Mouse (Mus musculus): Measurements from ENCODE around the gene Ppfia3.
A peak's percentile ranks its signal among the peaks of the same experiment; 100 is the strongest.

The Ppfia3 gene

DNA sequence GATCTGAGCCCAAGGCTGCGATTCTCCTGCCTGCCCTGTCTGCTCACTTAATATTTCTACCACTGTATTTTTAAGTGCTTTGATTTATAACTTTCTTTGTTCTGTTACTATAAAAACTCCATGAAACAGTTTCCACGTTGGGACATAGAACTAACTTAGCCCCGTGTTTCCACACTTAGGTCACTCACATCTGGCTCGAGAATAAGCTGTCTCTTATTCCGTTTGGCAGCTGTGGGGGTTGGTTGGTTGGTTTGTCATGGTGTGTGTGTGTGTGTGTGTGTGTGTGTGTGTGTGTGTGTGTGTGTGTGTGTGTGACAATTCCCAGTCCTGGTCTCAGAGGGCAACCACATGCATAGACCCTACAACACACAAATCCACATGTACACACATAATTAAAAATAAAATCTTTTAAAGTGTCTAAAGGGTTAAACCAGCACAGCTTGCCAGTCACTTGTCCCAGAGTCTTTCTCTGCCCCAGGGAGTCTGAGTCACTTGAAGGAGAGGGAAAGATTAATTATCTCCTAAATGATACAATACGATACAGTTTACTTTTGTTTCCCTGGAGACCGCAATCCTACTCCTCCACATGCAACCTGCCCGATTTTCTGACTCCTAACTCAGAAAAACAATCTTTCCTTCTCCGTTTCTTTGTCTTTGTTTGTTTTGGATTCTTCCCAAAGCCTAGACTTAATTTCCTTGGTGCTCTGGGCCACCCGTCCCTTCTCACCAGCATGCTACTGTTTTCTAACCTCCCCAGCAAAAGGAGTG is 53.9 kb downstream of the Ppfia3 start:
- no peak for DNase-seq (ENCODE audit: low spot score)

DNA sequence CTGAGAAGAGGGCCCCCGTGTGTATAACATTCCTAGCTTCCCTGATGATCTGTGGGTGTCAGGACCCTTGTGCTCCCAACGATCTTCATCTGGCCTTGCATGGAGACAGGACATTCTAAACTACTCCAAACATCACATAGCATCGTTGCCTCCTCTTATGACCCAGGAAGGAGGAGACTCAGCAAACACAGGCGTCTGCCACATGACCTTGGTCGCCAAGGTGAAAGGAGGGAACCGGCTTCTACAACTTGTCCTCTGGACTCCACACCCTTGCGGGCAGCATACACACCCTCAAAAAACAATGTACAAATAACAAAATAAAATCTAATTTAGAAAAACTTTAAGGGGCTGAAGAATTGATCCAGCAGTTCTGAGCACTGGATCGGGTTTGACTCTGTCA is 54.8 kb downstream of the Ppfia3 start:
- no peak for DNase-seq (ENCODE audit: low spot score)

DNA sequence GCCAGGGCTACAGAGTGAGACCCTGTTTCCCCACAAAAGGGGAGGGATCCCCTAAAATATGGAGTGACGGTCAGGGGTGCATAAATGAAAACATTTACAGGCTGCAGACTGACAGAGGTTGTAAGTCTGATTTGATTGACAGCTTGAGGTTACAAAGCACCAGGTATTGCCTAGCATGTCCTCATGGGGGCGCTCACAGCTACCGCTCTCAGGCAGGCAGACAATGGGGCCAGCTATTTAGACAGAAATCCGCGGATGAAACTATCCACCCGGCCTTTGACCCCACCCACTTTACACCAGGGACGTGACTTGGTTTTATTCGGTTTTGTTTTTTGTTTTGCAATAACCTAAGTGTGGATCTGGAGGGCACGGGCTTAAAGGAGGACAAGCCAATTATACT is 57.4 kb downstream of the Ppfia3 start:
- DNase-seq (ENCODE audit: low spot score): peak; percentile 34

DNA sequence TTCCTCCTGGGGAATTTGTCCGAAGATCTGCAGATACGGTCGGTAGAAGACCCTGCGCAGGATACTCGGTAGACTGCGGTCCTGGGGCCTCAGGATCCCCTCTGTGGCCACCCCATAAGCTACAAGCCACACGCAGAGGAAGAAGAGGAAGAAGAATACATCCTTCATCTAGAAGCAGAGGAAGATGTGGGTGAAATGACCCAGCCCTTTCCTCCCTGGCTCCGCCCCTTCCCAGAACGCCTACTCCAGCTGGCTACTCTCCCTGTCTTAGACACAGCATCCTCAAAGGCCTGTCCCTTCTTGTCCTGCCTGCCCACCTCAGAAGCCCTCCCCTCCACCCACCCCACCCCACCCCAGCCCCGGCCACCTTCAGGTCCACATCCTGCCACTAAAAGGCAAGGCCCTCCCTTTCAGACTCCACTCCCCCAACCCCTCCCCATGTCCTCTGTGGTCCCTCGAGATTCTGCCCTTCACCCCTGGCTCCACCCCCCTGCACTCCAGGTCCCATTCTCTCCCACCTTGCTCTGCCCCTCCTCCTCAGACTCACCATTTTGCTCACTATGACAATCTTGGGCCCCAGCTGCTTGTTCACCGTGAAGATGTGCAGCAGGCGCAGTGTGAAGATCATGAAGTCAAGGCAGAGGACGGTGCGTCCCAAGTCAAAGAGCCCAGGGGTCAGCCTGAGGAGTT is 58.1 kb downstream of the Ppfia3 start:
- no peak for DNase-seq (ENCODE audit: low spot score)

- DNase-seq (ENCODE audit: low spot score): peak; percentile 64
Observed at GRCm38 (mm10) chr7:45305275-45305674, 61.5 kb downstream of the Ppfia3 start.

DNA sequence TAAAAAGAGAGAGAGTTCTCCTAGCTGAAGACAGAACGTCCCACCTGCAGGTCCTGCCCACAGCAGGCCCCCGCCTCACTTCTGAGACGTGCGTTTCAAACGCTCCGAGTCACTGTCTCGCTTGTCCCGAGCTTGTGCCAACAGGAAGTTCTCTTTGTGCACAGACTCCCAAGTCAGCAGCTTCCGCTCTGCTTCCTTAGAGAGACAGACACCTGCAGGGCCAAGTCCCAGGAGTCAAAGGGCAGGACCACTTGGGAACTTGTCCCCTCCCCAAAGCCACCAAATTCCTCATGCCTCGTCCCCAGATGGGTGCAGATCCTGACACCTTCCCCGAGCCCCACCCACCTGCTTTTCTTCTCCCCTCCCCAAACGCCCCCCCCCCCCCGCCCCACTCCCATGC is 62.0 kb downstream of the Ppfia3 start:
- DNase-seq (ENCODE audit: low spot score): no peak

DNA sequence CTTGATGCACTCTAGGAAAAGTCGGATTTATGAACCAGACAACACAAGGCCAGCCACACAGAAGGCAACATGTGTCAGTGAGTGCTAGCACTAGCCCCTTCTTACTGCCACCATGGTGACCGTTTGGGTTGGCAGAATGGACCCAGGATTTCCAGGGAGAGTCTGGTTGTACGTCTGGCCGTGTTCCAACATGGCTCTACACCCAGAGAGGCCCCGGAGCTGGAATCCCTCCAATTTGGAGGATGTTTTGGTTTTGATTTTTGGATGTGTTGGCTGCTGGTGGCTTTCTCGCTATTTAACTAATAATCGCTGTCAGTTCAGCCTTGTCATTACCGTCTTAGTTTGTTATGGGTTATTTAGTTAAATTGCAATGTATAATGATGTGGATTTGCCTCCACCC is 64.2 kb downstream of the Ppfia3 start:
- DNase-seq (ENCODE audit: low spot score): no peak

DNA sequence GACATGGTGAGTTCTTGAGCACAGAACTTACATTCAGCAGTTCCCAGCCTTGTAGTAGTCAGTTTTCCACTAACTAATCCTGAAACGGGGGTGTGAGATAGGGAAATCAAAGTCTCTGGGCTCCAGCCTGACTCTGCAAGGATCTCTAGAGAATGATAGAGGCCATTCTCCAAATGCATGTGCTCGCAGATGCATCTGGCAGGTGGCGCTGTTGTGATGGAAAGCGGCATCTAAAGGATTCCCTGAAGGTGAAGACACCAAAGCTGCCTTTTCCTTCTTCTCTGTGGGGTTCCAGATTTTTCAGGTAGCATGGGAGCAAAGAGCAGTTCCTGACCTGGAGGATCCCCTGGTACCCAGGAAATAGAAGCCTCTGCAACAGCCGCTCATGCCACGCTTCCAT is 66.5 kb downstream of the Ppfia3 start:
- DNase-seq (ENCODE audit: low spot score): peak; percentile 73

- peak; percentile 54 for DNase-seq (ENCODE audit: low spot score)
Observed at GRCm38 (mm10) chr7:45299752-45300151, 67.1 kb downstream of the Ppfia3 start.

- no peak for DNase-seq (ENCODE audit: low spot score)
Observed at GRCm38 (mm10) chr7:45297563-45297962, 69.3 kb downstream of the Ppfia3 start.

DNA sequence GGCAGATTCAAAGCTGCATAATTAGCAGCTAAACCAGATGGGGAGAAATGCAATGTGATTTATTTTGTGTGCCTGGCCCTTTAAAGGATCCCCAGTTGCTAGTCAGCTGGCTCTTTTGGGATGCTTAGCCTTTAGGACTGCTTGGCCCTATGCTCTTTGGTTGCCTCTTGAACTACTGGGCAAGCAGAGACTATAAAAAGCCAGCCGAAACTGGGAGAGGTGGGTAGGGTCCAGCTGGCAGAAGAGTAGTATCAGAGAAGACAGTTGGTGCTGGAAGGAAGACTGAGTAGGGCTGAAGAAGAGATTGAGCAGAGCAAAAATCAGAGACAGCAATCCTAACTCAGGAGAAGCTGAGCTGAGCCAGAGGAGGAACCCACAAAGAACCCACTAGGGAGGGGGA is 70.2 kb downstream of the Ppfia3 start:
- no peak for DNase-seq (ENCODE audit: low spot score)
